Mouse (Mus musculus) lung, postnatal 4 days (tissue): Measurements from ENCODE around the gene Tceal1.
A peak's percentile ranks its signal among the peaks of the same experiment; 100 is the strongest.
"Not testable (repeated sequence)": the region's sequence is repeated elsewhere in the genome, so short reads cannot be mapped to it uniquely, and the experiment has no call there.

Experiments used
- DNase-seq, 2 experiments: peaks; one replicate each; pipeline ENCODE4 v3.0.0; 2021

The Tceal1 gene

GRCm38 (mm10) chrX:136707446-136708167, at the start of gene Tceal1:
TSS of gene Tceal1 (plus strand) at chrX:136707982.
- peak; percentile 60 to 70 for DNase-seq

GRCm38 (mm10) chrX:136666281-136666706, 41.5 kb upstream of the Tceal1 start:
- peak in 1 of 2 experiments; percentile 21 for DNase-seq

- DNase-seq = peak in 1 of 2 experiments; percentile 15
Measured at GRCm38 (mm10) chrX:136666762-136667464, 40.9 kb upstream of the Tceal1 start.

- DNase-seq = no peak
Measured at GRCm38 (mm10) chrX:136668794-136669193, 39.0 kb upstream of the Tceal1 start.

GRCm38 (mm10) chrX:136680989-136681388, 26.8 kb upstream of the Tceal1 start:
- no peak for DNase-seq

GRCm38 (mm10) chrX:136691606-136692293, 16.0 kb upstream of the Tceal1 start:
- not testable (repeated sequence) for DNase-seq

- no peak for DNase-seq
Measured at GRCm38 (mm10) chrX:136692294-136692675, 15.5 kb upstream of the Tceal1 start.

GRCm38 (mm10) chrX:136693196-136693595, 14.6 kb upstream of the Tceal1 start:
- DNase-seq = no peak

GRCm38 (mm10) chrX:136708168-136708681, 443 bp downstream of the Tceal1 start:
- peak; percentile 50 to 63 for DNase-seq

- DNase-seq = no peak
Measured at GRCm38 (mm10) chrX:136708782-136709181, 1.0 kb downstream of the Tceal1 start.

GRCm38 (mm10) chrX:136714742-136715474, 7.1 kb downstream of the Tceal1 start:
- DNase-seq = not testable (repeated sequence)

- no peak for DNase-seq
Measured at GRCm38 (mm10) chrX:136732016-136732415, 24.2 kb downstream of the Tceal1 start.

- no peak for DNase-seq
Measured at GRCm38 (mm10) chrX:136740087-136740790, 32.5 kb downstream of the Tceal1 start.

- DNase-seq = peak; percentile 92 to 98
Measured at GRCm38 (mm10) chrX:136740791-136741650, 33.2 kb downstream of the Tceal1 start.

GRCm38 (mm10) chrX:136741651-136742201, 33.9 kb downstream of the Tceal1 start:
- peak; percentile 85 to 91 for DNase-seq

GRCm38 (mm10) chrX:136742241-136742640, 34.5 kb downstream of the Tceal1 start:
- DNase-seq = peak in 1 of 2 experiments; percentile 20

- peak; percentile 20 to 70 for DNase-seq
Measured at GRCm38 (mm10) chrX:136742661-136743103, 34.9 kb downstream of the Tceal1 start.

GRCm38 (mm10) chrX:136743459-136743858, 35.7 kb downstream of the Tceal1 start, which contains the start of gene Morf4l2:
TSS of gene Morf4l2 (minus strand) at chrX:136743690.
- no peak for DNase-seq

GRCm38 (mm10) chrX:136744663-136745062, 36.9 kb downstream of the Tceal1 start:
- DNase-seq = no peak

GRCm38 (mm10) chrX:136749329-136749728, 41.5 kb downstream of the Tceal1 start:
- no peak for DNase-seq
